Mouse (Mus musculus): ENCODE measurements around the gene Tmem174. TPM values are rescaled to one million over a fixed set of nuclear protein-coding genes. Genes with fewer than 3 reads are reported as not detected.

Gene Tmem174
- polyA plus RNA-seq (2012; rRNA removed): not detected in 2 replicates

DNA sequence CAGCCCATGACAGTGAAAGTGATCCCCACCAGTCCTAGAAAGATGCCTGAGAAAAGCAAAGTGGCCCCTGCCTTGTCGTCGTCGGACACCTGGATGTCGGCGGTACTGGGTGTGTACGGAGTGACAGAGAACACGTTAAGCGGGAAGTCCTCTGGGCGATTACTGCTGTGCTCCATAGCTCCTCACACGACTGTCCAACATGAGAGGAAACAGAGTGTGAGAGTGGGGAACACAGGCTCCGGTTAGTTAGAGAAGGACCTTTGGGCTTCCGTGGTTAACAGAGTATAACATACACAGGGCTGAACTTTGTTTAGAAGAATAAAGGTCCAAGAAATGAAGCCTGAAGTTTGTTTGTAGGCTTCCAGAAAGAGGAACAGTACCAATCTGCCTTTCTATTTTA, at the start of gene Tmem174:
Gene Tmem174, minus strand, starts transcription at position 266 of the 400 bp plus-strand sequence.

Other genes starting within 250 kb of the Tmem174 start
- gene Gm10320, start 145.4 kb downstream of the Tmem174 start, polyA plus RNA-seq (2012; rRNA removed): 0.81 and 1.4 TPM in 2 replicates
- 0.06 and 0.07 TPM in 2 replicates for gene Tmem171, start 57.4 kb upstream of the Tmem174 start, polyA plus RNA-seq (2012; rRNA removed)
- gene Fcho2, start 178.0 kb upstream of the Tmem174 start, polyA plus RNA-seq (2012; rRNA removed): 14.1 and 17.1 TPM in 2 replicates